Mouse (Mus musculus) small intestine, adult 2 months (tissue): Measurements from ENCODE around the gene Soat2.

Experiments
- CTCF ChIP-seq: fragments of 200-500 bp; IDR thresholded peaks from 2 replicates; pipeline ENCODE4 v1.5.1; 2012; ENCODE audit warnings: low read depth, mild to moderate bottlenecking, control low read depth, inconsistent platforms, low read length, moderate library complexity, mixed read lengths; ENCODE audit not compliant: insufficient replicate concordance, insufficient read length; ENCODE audit errors: extremely low read depth
- POLR2A ChIP-seq: fragments of 200-500 bp; IDR thresholded peaks from 2 replicates; pipeline ENCODE4 v1.6.1; 2012; ENCODE audit warnings: low read depth, mild to moderate bottlenecking, control low read depth, inconsistent platforms, low read length, moderate library complexity

- TF ChIP-seq CTCF = no peak; the same call in 1 of the 2 replicates
- TF ChIP-seq POLR2A = no peak
Measured at GRCm38 (mm10) chr15:102100996-102101671, 49.2 kb upstream of the Soat2 start.
